Mouse (Mus musculus) T-helper 2 cell (primary cell): Measurements from ENCODE around the gene Faf1.

ENCODE experiments used
- in situ Hi-C: fragments of 300-600 bp; cut with MboI, MseI; formaldehyde crosslinking; loops from one replicate; pipeline ENCODE4 v1.15.1; 2025; ENCODE audit warnings: high pct_unique_total_duplicates

Gene Faf1

GRCm38 (mm10) chr4:109676218-109677215 lies at the start of gene Faf1:
Faf1 (plus strand) TSS chr4:109676588.
- in situ Hi-C loops: no loop called here

- in situ Hi-C loops: no loop called here
Measured at GRCm38 (mm10) chr4:109630215-109630614, 46.2 kb upstream of the Faf1 start.

GRCm38 (mm10) chr4:109631029-109631428 lies 45.4 kb upstream of the Faf1 start:
- in situ Hi-C loops: no loop called here

- in situ Hi-C loops: no loop called here
Measured at GRCm38 (mm10) chr4:109634971-109635370, 41.4 kb upstream of the Faf1 start.

- in situ Hi-C loops: no loop called here
Measured at GRCm38 (mm10) chr4:109639356-109639755, 37.0 kb upstream of the Faf1 start.

- in situ Hi-C loops: loop anchor here (5.0 kb wide), 1 partner anchor 87 kb away; no protein-coding TSS in a partner anchor
Measured at GRCm38 (mm10) chr4:109640141-109640540, 36.2 kb upstream of the Faf1 start.

- in situ Hi-C loops: loop anchor here (5.0 kb wide), 1 partner anchor 86 kb away; no protein-coding TSS in a partner anchor
Measured at GRCm38 (mm10) chr4:109641451-109641850, 34.9 kb upstream of the Faf1 start.

GRCm38 (mm10) chr4:109647281-109647680 lies 29.1 kb upstream of the Faf1 start:
- in situ Hi-C loops: no loop called here

GRCm38 (mm10) chr4:109649331-109649730 lies 27.1 kb upstream of the Faf1 start:
- in situ Hi-C loops: no loop called here

- in situ Hi-C loops: no loop called here
Measured at GRCm38 (mm10) chr4:109653251-109653650, 23.1 kb upstream of the Faf1 start.

GRCm38 (mm10) chr4:109654701-109655100 lies 21.7 kb upstream of the Faf1 start:
- in situ Hi-C loops: no loop called here

- in situ Hi-C loops: no loop called here
Measured at GRCm38 (mm10) chr4:109655738-109656137, 20.6 kb upstream of the Faf1 start.

GRCm38 (mm10) chr4:109656301-109656700 lies 20.1 kb upstream of the Faf1 start:
- in situ Hi-C loops: no loop called here

GRCm38 (mm10) chr4:109657021-109657850 lies 19.2 kb upstream of the Faf1 start:
- in situ Hi-C loops: no loop called here

GRCm38 (mm10) chr4:109657851-109658500 lies 18.4 kb upstream of the Faf1 start:
- in situ Hi-C loops: no loop called here

GRCm38 (mm10) chr4:109658826-109659225 lies 17.6 kb upstream of the Faf1 start:
- in situ Hi-C loops: no loop called here

GRCm38 (mm10) chr4:109659571-109659970 lies 16.8 kb upstream of the Faf1 start:
- in situ Hi-C loops: no loop called here

- in situ Hi-C loops: no loop called here
Measured at GRCm38 (mm10) chr4:109660568-109660967, 15.8 kb upstream of the Faf1 start.

GRCm38 (mm10) chr4:109661183-109661582 lies 15.2 kb upstream of the Faf1 start:
- in situ Hi-C loops: no loop called here

GRCm38 (mm10) chr4:109662271-109662670 lies 14.1 kb upstream of the Faf1 start:
- in situ Hi-C loops: no loop called here

- in situ Hi-C loops: no loop called here
Measured at GRCm38 (mm10) chr4:109664091-109664490, 12.3 kb upstream of the Faf1 start.
